Mouse (Mus musculus) MEL (cell line): Measurements from ENCODE around the gene Lhfpl2. TPM values are rescaled to one million over a fixed set of nuclear protein-coding genes. Genes with fewer than 3 reads are reported as not detected.
A peak's percentile ranks its signal among the peaks of the same experiment; 100 is the strongest.

ENCODE experiments used
- DNase-seq: peaks from one replicate; pipeline ENCODE4 v3.0.0; 2011; ENCODE audit warnings: low read depth, low spot score
- H3K27ac ChIP-seq: 2 replicates; pipeline ENCODE4 v1.5.1; 2012; ENCODE audit warnings: low read depth, mild to moderate bottlenecking, control low read depth, low read length, moderate library complexity; ENCODE audit not compliant: control insufficient read depth
- H3K27me3 ChIP-seq, 2 experiments: fragments of 150-350 bp in 1 of 2; sonication (generic) in 1 of 2; 2 replicates each; pipeline ENCODE4 v1.6.1; 2012; ENCODE audit warnings: low read length in 2 of 2, mild to moderate bottlenecking in 2 of 2, improper control_type of control experiment in 1 of 2, moderate library complexity in 1 of 2; ENCODE audit not compliant: insufficient read depth in 2 of 2, control insufficient read depth in 1 of 2
- H3K36me3 ChIP-seq, 2 experiments: 2 replicates each; pipeline ENCODE4 v1.6.1; 2012 to 2014; ENCODE audit warnings: low read length in 2 of 2, improper control_type of control experiment in 1 of 2, inconsistent platforms in 1 of 2, mild to moderate bottlenecking in 1 of 2; ENCODE audit not compliant: insufficient read depth in 2 of 2, control insufficient read depth in 1 of 2
- H3K4me1 ChIP-seq, 2 experiments: fragments of 150-350 bp in 1 of 2; sonication (generic) in 1 of 2; 2 replicates each; pipeline ENCODE4 v1.6.1; 2012; ENCODE audit warnings: low read length in 2 of 2, improper control_type of control experiment in 1 of 2, mild to moderate bottlenecking in 1 of 2; ENCODE audit not compliant: insufficient read depth in 2 of 2, control insufficient read depth in 1 of 2
- H3K4me3 ChIP-seq, 2 experiments: fragments of 150-350 bp in 1 of 2; sonication (generic) in 1 of 2; 2 replicates each; pipeline ENCODE4 v1.5.1; 2012; ENCODE audit warnings: low read depth in 2 of 2, low read length in 2 of 2, mild to moderate bottlenecking in 2 of 2, moderate library complexity in 2 of 2, control low read depth in 1 of 2, improper control_type of control experiment in 1 of 2; ENCODE audit not compliant: control insufficient read depth in 1 of 2, insufficient read depth in 1 of 2
- H3K79me2 ChIP-seq: 2 replicates; pipeline ENCODE4 v1.6.1; 2012; ENCODE audit warnings: mild to moderate bottlenecking, low read length, moderate library complexity; ENCODE audit not compliant: control insufficient read depth, poor library complexity, insufficient read depth
- H3K9ac ChIP-seq: 2 replicates; pipeline ENCODE4 v1.6.1; 2012; ENCODE audit warnings: low read depth, mild to moderate bottlenecking, control low read depth, low read length, moderate library complexity; ENCODE audit not compliant: control insufficient read depth, poor library complexity, severe bottlenecking
- H3K9me3 ChIP-seq: fragments of 150-350 bp; sonication (generic); replicated peaks from 2 replicates; pipeline ENCODE4 v1.6.1; 2012; ENCODE audit warnings: mild to moderate bottlenecking, low read length, improper control_type of control experiment, moderate library complexity; ENCODE audit not compliant: insufficient read depth
- CTCF ChIP-seq, 3 experiments: IDR thresholded peaks in 2 of 3; conservative IDR thresholded peaks in 1 of 3; 2 replicates each; pipeline ENCODE4 v1.5.1; 2011 to 2012; ENCODE audit warnings: low read length in 3 of 3, low read depth in 2 of 3, mild to moderate bottlenecking in 2 of 3, improper control_type of control experiment in 1 of 3, inconsistent platforms in 1 of 3, mixed read lengths in 1 of 3, moderate library complexity in 1 of 3; ENCODE audit not compliant: control insufficient read depth in 1 of 3, insufficient read depth in 1 of 3, poor library complexity in 1 of 3, severe bottlenecking in 1 of 3
- ETS1 ChIP-seq: IDR thresholded peaks from 2 replicates; pipeline ENCODE4 v1.6.1; 2012; ENCODE audit warnings: low read depth, mild to moderate bottlenecking, inconsistent platforms, low read length, improper control_type of control experiment, moderate library complexity
- HCFC1 ChIP-seq: IDR thresholded peaks from 2 replicates; pipeline ENCODE4 v1.6.1; 2012; ENCODE audit warnings: low read depth, mild to moderate bottlenecking, inconsistent platforms, low read length, improper control_type of control experiment, moderate library complexity
- KAT2A ChIP-seq: conservative IDR thresholded peaks from 2 replicates; pipeline ENCODE4 v1.6.1; 2012; ENCODE audit warnings: low read depth, low read length, improper control_type of control experiment, inconsistent platforms
- MAFK ChIP-seq: IDR thresholded peaks from 2 replicates; pipeline ENCODE4 v1.6.1; 2011; ENCODE audit warnings: low read depth, mild to moderate bottlenecking, low read length, improper control_type of control experiment, borderline replicate concordance
- MAX ChIP-seq: IDR thresholded peaks from 2 replicates; pipeline ENCODE4 v1.6.1; 2011; ENCODE audit warnings: low read length, improper control_type of control experiment
- MAZ ChIP-seq: IDR thresholded peaks from 2 replicates; pipeline ENCODE4 v1.6.1; 2012; ENCODE audit warnings: low read depth, mild to moderate bottlenecking, inconsistent platforms, low read length, improper control_type of control experiment
- MYB ChIP-seq: IDR thresholded peaks from 2 replicates; pipeline ENCODE4 v1.6.1; 2011; ENCODE audit warnings: mild to moderate bottlenecking, low read depth, low read length, improper control_type of control experiment
- MYC ChIP-seq: IDR thresholded peaks from 2 replicates; pipeline ENCODE4 v1.6.1; 2011; ENCODE audit warnings: low read depth, mild to moderate bottlenecking, low read length, improper control_type of control experiment, moderate library complexity
- NRF1 ChIP-seq: IDR thresholded peaks from 2 replicates; pipeline ENCODE4 v1.6.1; 2014; ENCODE audit warnings: low read depth, mild to moderate bottlenecking, inconsistent platforms, low read length, improper control_type of control experiment, moderate library complexity; ENCODE audit not compliant: poor library complexity, insufficient read depth, severe bottlenecking
- POLR2A ChIP-seq, 2 experiments: IDR thresholded peaks; 2 replicates each; pipeline ENCODE4 v1.6.1; 2011 to 2012; ENCODE audit warnings: low read length in 2 of 2, mild to moderate bottlenecking in 2 of 2, control low read depth in 1 of 2, improper control_type of control experiment in 1 of 2, low read depth in 1 of 2, moderate library complexity in 1 of 2; ENCODE audit not compliant: control insufficient read depth in 1 of 2, insufficient read depth in 1 of 2, poor library complexity in 1 of 2
- POLR2AphosphoS5 ChIP-seq: IDR thresholded peaks from 2 replicates; pipeline ENCODE4 v1.6.1; 2012; ENCODE audit warnings: low read depth, borderline replicate concordance, mild to moderate bottlenecking, inconsistent platforms, low read length, moderate library complexity, mixed read lengths
- RAD21 ChIP-seq: IDR thresholded peaks from 2 replicates; pipeline ENCODE4 v1.6.1; 2011; ENCODE audit warnings: mild to moderate bottlenecking, low read depth, low read length, improper control_type of control experiment
- SIN3A ChIP-seq: IDR thresholded peaks from 2 replicates; pipeline ENCODE4 v1.6.1; 2012; ENCODE audit warnings: low read length, improper control_type of control experiment, inconsistent platforms
- SMC3 ChIP-seq: IDR thresholded peaks from 2 replicates; pipeline ENCODE4 v1.6.1; 2011; ENCODE audit warnings: low read depth, low read length, improper control_type of control experiment
- USF2 ChIP-seq, 2 experiments: IDR thresholded peaks; 2 replicates each; pipeline ENCODE4 v1.6.1; 2011 to 2012; ENCODE audit warnings: improper control_type of control experiment in 2 of 2, low read length in 2 of 2, borderline replicate concordance in 1 of 2, inconsistent platforms in 1 of 2, low read depth in 1 of 2, mild to moderate bottlenecking in 1 of 2; ENCODE audit not compliant: insufficient read depth in 1 of 2
- ZC3H11A ChIP-seq: IDR thresholded peaks from 2 replicates; pipeline ENCODE4 v1.6.1; 2012; ENCODE audit warnings: low read depth, mild to moderate bottlenecking, inconsistent platforms, low read length, improper control_type of control experiment
- ZKSCAN1 ChIP-seq: IDR thresholded peaks from 2 replicates; pipeline ENCODE4 v1.6.1; 2012; ENCODE audit warnings: low read depth, mild to moderate bottlenecking, inconsistent platforms, low read length, improper control_type of control experiment, moderate library complexity
- polyA plus RNA-seq, 2 experiments: library from polyadenylated mRNA; stranded (reverse) in 1 of 2; unstranded in 1 of 2; fragments of >175 nt in 1 of 2; fragments of >200 nt in 1 of 2; gene quantifications; 2 replicates each; pipeline versions ENCODE4 v1.2.1 to v1.2.4; 2012; ENCODE audit warnings: low replicate concordance in 2 of 2, low read depth in 1 of 2; ENCODE audit not compliant: insufficient read length in 2 of 2, insufficient read depth in 1 of 2, missing spikeins in 1 of 2
- total RNA-seq: library from RNA; depleted of rRNA; stranded (reverse); fragments of 300-350 nt; gene quantifications from 2 replicates; pipeline ENCODE4 v1.2.3, GENCODE M21; 2012

Lhfpl2 gene
- total and polyA plus RNA-seq, 3 experiments: 24.5 to 30.2 TPM; not detected in 1

DNA sequence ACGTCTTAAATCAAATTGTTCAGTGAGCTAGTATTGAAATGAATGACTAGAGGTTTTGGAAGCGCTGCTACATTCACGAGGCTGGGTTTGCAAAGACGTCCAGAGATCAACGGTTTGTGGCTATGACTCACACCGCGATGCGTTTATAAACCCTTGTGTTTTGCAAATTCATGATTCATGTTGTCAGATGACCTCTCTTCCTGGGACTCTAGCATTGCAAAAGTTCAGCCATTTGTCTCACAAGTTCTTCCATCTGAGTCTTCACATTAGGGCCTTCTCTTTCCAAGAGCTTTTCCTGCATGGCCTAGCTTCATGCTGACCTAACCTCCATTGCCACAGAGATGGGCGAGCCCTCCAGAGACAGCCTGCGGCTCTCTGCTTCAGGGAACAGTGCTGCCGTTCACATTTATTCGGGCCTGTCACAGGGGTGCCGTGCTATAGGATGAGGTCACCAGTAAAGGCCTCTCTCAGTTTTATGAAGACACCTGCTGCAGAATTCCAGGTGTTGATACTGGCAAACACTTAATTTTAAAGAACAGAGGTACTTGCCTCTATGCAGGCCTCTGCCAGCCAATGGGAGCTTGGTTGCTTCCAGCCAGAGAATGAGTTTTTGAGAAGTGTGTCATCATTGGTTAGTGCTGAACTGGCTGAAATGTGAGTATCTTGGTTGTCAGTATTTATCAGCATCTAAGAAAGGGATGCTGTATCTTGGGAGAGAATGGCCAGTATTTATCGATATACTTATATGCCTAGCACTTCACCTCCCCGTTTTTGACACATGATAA, 97.1 kb downstream of the Lhfpl2 start:
- H3K36me3 ChIP-seq: no peaks in the 10 kb centered on the region
- H3K9me3 ChIP-seq: no peaks in the 10 kb centered on the region
- peak overlapping the region; percentile 42 for H3K27ac ChIP-seq
- no peaks in the 10 kb centered on the region for H3K4me1 ChIP-seq
- DNase-seq: peak; percentile 50
- no peak overlapping the region for H3K9ac ChIP-seq
- H3K27me3 ChIP-seq: no peaks in the 10 kb centered on the region; a peak in 1 of 4 replicates
- no peak for TF ChIP-seq MAFK
- no peak for TF ChIP-seq MYB
- no peak for TF ChIP-seq CTCF (IDR thresholded peaks at IDR 0.05 in 2 of 3, conservative IDR thresholded peaks at IDR 0.05 in 1 of 3; ENCODE audit: control insufficient read depth in 1 of 3, insufficient read depth in 1 of 3, low read depth in 2 of 3, low read length in 3 of 3, poor library complexity in 1 of 3, severe bottlenecking in 1 of 3)
- no peak for TF ChIP-seq KAT2A
- TF ChIP-seq ETS1: no peak; the same call in 1 of the 2 replicates
- no peak for TF ChIP-seq MYC
- no peak for TF ChIP-seq ZC3H11A
- no peak for TF ChIP-seq HCFC1
- no peak for TF ChIP-seq ZKSCAN1
- TF ChIP-seq USF2 (IDR thresholded peaks at IDR 0.05; ENCODE audit: borderline replicate concordance in 1 of 2, insufficient read depth in 1 of 2, low read depth in 1 of 2, low read length in 2 of 2): no peak
- TF ChIP-seq SMC3: no peak
- no peak for TF ChIP-seq POLR2AphosphoS5
- TF ChIP-seq MAX: no peak
- TF ChIP-seq MAZ: no peak
- TF ChIP-seq POLR2A (IDR thresholded peaks at IDR 0.05; ENCODE audit: control insufficient read depth in 1 of 2, insufficient read depth in 1 of 2, low read depth in 1 of 2, low read length in 2 of 2, poor library complexity in 1 of 2): no peak
- TF ChIP-seq SIN3A: no peak
- TF ChIP-seq RAD21: no peak
- H3K79me2 ChIP-seq: no peaks in the 10 kb centered on the region
- H3K4me3 ChIP-seq: no peak overlapping the region

GRCm38 (mm10) chr13:94155657-94156429, 98.2 kb downstream of the Lhfpl2 start:
- no peaks in the 10 kb centered on the region for H3K36me3 ChIP-seq
- no peaks in the 10 kb centered on the region; a peak in 1 of 4 replicates for H3K27me3 ChIP-seq
- H3K27ac ChIP-seq: no peak overlapping the region
- DNase-seq: no peak
- no peaks in the 10 kb centered on the region for H3K9me3 ChIP-seq
- H3K4me3 ChIP-seq: no peak overlapping the region
- TF ChIP-seq MAZ (no peak), NRF1 (no peak), HCFC1 (no peak)
- no peak overlapping the region for H3K9ac ChIP-seq
- no peaks in the 10 kb centered on the region for H3K79me2 ChIP-seq
- H3K4me1 ChIP-seq: no peaks in the 10 kb centered on the region
